Mouse (Mus musculus) bone marrow macrophage, adult 2 months (primary cell): Measurements from ENCODE around the gene Eci1. TPM values are rescaled to one million over a fixed set of nuclear protein-coding genes. Genes with fewer than 3 reads are reported as not detected.
A peak's percentile ranks its signal among the peaks of the same experiment; 100 is the strongest.

Experiments
- H3K27ac ChIP-seq: 2 replicates; pipeline ENCODE4 v1.5.1; 2012; ENCODE audit warnings: low read depth, low read length; ENCODE audit not compliant: insufficient read depth
- H3K4me1 ChIP-seq: 2 replicates; pipeline ENCODE4 v1.6.1; 2012; ENCODE audit warnings: low read length; ENCODE audit not compliant: control insufficient read depth, insufficient read depth
- H3K4me3 ChIP-seq: 2 replicates; pipeline ENCODE4 v1.5.1; 2012; ENCODE audit warnings: mild to moderate bottlenecking, low read length, moderate library complexity; ENCODE audit not compliant: insufficient read depth
- CTCF ChIP-seq: IDR thresholded peaks from 2 replicates; pipeline ENCODE4 v1.5.1; 2012; ENCODE audit warnings: low read depth, mild to moderate bottlenecking, low read length, moderate library complexity
- POLR2A ChIP-seq: IDR thresholded peaks from 2 replicates; pipeline ENCODE4 v1.6.1; 2012; ENCODE audit warnings: mild to moderate bottlenecking, low read depth, low read length, borderline replicate concordance
- polyA plus RNA-seq: library from polyadenylated mRNA; stranded (reverse); fragments of >200 nt; gene quantifications from 2 replicates; pipeline ENCODE4 v1.2.4, GENCODE M21; 2012; ENCODE audit not compliant: missing spikeins, insufficient read depth, insufficient read length

Eci1 gene
- polyA plus RNA-seq, 1 experiment = 21.5 TPM

DNA sequence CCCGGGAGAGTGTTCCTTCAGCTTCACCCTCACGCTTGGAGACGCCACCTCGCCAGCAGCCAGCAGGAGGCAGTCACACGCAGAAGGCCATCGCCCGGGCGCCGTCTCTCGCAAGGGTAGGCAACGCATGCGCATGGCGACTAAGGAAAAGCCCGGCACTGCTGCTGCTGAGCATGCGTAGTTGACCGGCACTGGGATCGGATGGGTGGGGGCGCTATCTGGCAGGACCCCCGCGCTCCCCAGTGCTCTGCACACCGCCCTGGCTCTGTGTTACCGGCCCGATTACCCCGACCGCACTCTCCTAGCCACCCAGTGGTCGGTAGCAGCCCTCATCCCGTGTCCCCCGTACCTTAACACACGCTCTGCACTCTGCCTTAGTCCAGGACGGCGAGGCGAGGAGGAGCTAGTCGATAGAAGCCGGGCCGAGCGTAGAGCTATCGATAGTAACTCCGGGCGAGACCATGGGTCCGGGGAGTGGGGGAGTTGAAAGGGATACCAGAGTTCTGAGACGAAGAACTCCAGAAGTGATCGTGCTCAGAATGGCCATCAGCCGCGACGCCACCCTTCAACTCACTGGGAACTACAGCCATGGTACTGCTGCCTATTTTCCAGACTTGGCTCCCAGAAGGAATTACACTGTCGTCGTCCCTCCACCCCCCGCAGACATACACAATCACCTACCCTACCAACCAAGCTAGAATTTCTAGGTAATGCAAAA lies 52.4 kb downstream of the Eci1 start, which contains the start of gene Mlst8:
TSS of gene Mlst8 (minus strand) at position 416 of the 718 bp plus-strand sequence.
- Histone ChIP-seq H3K27ac (peak within 1 kb of the TSS; percentile 78), H3K4me1 (peaks cover 19% of the 10 kb centered on the region), H3K4me3 (peak within 1 kb of the TSS; percentile 100)
- TF ChIP-seq CTCF = peak; percentile 35
- no peak for TF ChIP-seq POLR2A

DNA sequence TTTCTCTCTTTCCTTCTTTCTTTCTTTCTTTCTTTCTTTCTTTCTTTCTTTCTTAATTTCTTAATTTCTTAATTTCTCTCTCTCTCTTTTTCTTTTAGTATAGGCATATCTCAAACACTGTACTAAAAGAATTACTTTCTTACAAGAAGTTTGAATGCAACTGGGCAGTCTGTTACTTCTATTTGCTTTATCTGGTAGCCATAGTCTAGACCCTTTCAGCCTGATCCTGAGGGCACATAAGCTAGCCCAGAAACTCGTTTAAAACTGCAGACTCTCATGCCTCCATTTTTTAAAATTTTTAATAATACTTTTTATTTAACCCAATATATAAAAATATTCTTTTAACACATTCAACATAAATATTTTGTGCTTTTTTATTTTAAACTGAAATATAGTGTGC lies 53.0 kb downstream of the Eci1 start:
- Histone ChIP-seq H3K4me3 (no peak overlapping the region), H3K27ac (peak overlapping the region; percentile 39; the same call in 1 of the 2 replicates), H3K4me1 (peaks cover 19% of the 10 kb centered on the region)
- TF ChIP-seq POLR2A = no peak
- no peak for TF ChIP-seq CTCF

DNA sequence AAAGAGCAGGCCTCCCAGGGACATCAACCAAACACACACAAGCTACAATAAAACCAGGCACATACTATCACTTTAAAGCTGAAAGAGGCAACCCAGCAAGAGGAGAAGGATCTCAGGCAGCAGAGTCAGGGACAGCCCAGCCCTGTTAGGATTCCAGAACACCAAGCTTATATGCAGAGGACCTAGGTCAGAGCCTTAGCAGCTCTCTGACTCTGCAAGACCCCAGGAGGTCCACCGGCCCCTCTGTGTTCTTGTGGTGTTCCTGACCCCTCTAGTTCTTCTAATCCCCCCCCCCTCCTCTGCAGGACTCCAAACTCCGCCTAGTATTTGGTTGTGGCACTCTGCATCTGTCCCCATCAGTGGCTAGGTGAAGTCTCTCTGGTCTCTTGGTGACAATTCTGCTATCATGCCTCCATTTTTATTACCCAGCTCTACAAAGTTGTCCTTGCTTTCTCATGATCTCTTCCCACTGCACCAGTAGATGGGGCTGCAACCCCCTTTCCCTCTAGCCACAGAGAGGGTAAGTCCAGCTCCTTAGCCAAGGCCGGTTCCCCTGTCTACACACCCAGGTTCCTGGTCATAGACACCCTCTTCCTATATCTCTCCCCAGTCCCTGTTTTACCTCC lies 53.9 kb downstream of the Eci1 start:
- Histone ChIP-seq H3K4me1 (peaks cover 19% of the 10 kb centered on the region), H3K27ac (peak overlapping the region; percentile 54), H3K4me3 (no peak overlapping the region)
- TF ChIP-seq POLR2A (no peak), CTCF (no peak)

- no peak overlapping the region for H3K4me3 ChIP-seq
- TF ChIP-seq POLR2A = no peak
- no peak for TF ChIP-seq CTCF
- H3K4me1 ChIP-seq = peaks cover 19% of the 10 kb centered on the region
- no peak overlapping the region for H3K27ac ChIP-seq
Measured at GRCm38 (mm10) chr17:24481027-24481815, 54.8 kb downstream of the Eci1 start.

GRCm38 (mm10) chr17:24483495-24483894 lies 57.1 kb downstream of the Eci1 start:
- TF ChIP-seq POLR2A = no peak
- no peak for TF ChIP-seq CTCF
- H3K4me3 ChIP-seq = no peak overlapping the region
- no peak overlapping the region for H3K27ac ChIP-seq
- peaks cover 10% of the 10 kb centered on the region for H3K4me1 ChIP-seq

GRCm38 (mm10) chr17:24485090-24485860 lies 58.8 kb downstream of the Eci1 start:
- Histone ChIP-seq H3K27ac (no peak overlapping the region), H3K4me1 (peaks cover 4% of the 10 kb centered on the region), H3K4me3 (no peak overlapping the region)
- TF ChIP-seq CTCF = no peak
- no peak for TF ChIP-seq POLR2A

DNA sequence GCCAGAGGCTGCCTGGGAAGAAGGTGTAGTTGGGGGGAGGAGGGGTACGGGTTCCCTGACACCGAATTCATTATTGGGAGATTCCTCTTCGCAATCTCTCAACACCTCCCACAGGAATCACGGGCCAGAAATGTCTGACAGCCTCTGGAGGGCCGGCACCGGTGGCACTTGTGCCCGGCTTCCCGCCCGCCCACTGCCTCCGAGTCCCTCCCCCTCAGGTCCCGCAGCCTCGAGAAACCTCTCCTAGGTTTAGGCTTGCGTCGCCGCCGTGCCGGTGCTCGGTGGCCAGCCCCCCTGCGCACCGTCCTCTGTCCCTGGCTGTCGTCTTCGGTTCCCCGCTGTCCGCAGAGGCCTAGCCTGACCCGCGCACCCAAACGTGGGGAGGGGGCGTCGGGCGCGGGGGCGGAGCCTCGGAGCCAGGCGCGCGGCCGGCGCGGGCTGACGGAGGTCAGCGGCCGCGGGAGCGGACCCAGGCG lies 61.8 kb downstream of the Eci1 start, which contains the start of gene Caskin1:
TSS of gene Caskin1 (plus strand) at position 416 of the 476 bp plus-strand sequence.
- Histone ChIP-seq H3K4me1 (no peaks in the 10 kb centered on the region), H3K27ac (no peak within 1 kb of the TSS), H3K4me3 (peak within 1 kb of the TSS; percentile 62)
- TF ChIP-seq POLR2A (no peak), CTCF (no peak)

DNA sequence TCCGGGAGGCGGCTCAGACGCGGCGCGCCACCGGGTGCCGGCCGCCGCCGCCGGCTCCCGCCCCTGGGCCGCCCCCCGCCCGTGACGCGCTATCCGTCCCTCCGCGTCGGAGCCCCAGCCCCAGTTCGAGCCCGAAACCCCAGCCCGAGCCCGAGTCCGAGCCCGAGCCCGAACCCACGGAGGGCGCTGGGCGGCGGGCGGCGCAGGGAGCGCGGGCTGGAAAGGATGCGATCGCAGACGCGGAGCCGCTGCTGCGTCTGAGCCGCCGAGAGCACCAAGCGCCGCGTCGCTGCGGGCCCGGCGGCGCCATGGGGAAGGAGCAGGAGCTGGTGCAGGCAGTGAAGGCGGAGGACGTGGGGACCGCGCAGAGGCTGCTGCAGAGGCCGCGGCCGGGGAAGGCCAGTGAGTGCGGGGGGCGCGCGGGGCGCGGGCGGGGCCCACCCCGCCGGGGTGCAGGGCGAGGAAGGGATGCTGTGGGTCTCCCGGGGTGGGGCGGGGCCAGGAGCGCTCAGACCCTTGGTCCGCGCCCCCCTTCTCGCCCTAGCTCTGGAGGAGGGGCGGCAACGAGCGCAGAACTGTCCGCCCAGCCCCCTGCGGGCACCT lies 62.3 kb downstream of the Eci1 start:
- TF ChIP-seq CTCF = no peak
- TF ChIP-seq POLR2A = no peak
- H3K4me3 ChIP-seq = peak overlapping the region; percentile 62
- H3K4me1 ChIP-seq = no peaks in the 10 kb centered on the region
- H3K27ac ChIP-seq = no peak overlapping the region

Other genes starting within 250 kb of the Eci1 start
- gene Tbc1d24, start 221.1 kb upstream of the Eci1 start, polyA plus RNA-seq = 23.0 and 24.0 TPM in 2 replicates
- gene Ntn3, start 217.1 kb upstream of the Eci1 start, polyA plus RNA-seq = 0.47 TPM in 1 of 2 replicates, not detected in the other
- gene Tedc2, start 205.8 kb upstream of the Eci1 start, polyA plus RNA-seq = 7.7 and 8.5 TPM in 2 replicates
- gene Ccnf, start 175.2 kb upstream of the Eci1 start, polyA plus RNA-seq = 25.8 and 33.4 TPM in 2 replicates
- gene Abca17, start 75.6 kb upstream of the Eci1 start, polyA plus RNA-seq = 0.40 TPM in 1 of 2 replicates, not detected in the other
- 41.7 and 49.0 TPM in 2 replicates for gene Abca3, start 74.7 kb upstream of the Eci1 start, polyA plus RNA-seq
- gene Rnps1, start 12.1 kb upstream of the Eci1 start, polyA plus RNA-seq = 65.0 and 72.0 TPM in 2 replicates
- 3.3 and 3.8 TPM in 2 replicates for gene Dnase1l2, start 16.5 kb downstream of the Eci1 start, polyA plus RNA-seq
- gene E4f1, start 43.7 kb downstream of the Eci1 start, polyA plus RNA-seq = 21.7 and 25.0 TPM in 2 replicates
- gene Pgp, start 43.8 kb downstream of the Eci1 start, polyA plus RNA-seq = 21.4 and 24.2 TPM in 2 replicates
- not detected in 2 replicates for gene Bricd5, start 47.2 kb downstream of the Eci1 start, polyA plus RNA-seq
- 14.8 and 16.0 TPM in 2 replicates for gene Mlst8, start 52.4 kb downstream of the Eci1 start, polyA plus RNA-seq
- gene Caskin1, start 62.0 kb downstream of the Eci1 start, polyA plus RNA-seq = 0.34 TPM in 1 of 2 replicates, not detected in the other
- 88.8 and 102 TPM in 2 replicates for gene Traf7, start 101.3 kb downstream of the Eci1 start, polyA plus RNA-seq
- gene Rab26, start 107.6 kb downstream of the Eci1 start, polyA plus RNA-seq = 0.44 TPM in 1 of 2 replicates, not detected in the other
- gene Pkd1, start 123.2 kb downstream of the Eci1 start, polyA plus RNA-seq = 22.3 and 24.6 TPM in 2 replicates
- gene Tsc2, start 206.0 kb downstream of the Eci1 start, polyA plus RNA-seq = 62.1 and 67.7 TPM in 2 replicates
- gene Nthl1, start 206.0 kb downstream of the Eci1 start, polyA plus RNA-seq = 4.1 and 6.2 TPM in 2 replicates
- gene Slc9a3r2, start 223.7 kb downstream of the Eci1 start, polyA plus RNA-seq = 0.98 TPM in 1 of 2 replicates, not detected in the other
- not detected in 2 replicates for gene Npw, start 231.8 kb downstream of the Eci1 start, polyA plus RNA-seq
- gene Zfp598, start 243.0 kb downstream of the Eci1 start, polyA plus RNA-seq = 28.0 and 29.6 TPM in 2 replicates